Mouse (Mus musculus): ENCODE results near the gene Rac3. TPM values are rescaled to one million over a fixed set of nuclear protein-coding genes. Genes with fewer than 3 reads are reported as not detected.
"Not testable (repeated sequence)": the region's sequence is repeated elsewhere in the genome, so short reads cannot be mapped to it uniquely, and the experiment has no call there.

Gene Rac3
- polyA plus RNA-seq, 1 experiment from 2014 or later = 56.4 TPM

DNA sequence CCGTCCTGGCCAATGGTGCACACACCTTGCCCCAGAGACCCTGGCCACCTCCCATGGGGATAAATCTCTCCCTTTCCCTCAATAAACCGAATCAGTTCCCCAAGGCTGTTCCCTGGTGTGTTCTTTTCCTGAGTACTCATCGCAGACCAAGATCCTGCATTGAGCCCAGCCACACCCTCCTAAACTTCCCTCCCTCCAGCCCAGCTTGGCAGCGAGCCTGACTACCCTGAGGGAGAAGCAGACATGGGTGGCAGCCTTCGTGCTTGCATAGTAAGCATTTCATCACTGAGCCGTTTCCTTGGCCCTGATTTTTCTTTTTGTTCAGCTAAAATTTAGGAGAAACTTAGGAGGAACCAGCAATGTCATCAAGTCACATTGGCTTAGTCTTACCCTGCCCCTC, 12.3 kb downstream of the Rac3 start:
- ATAC-seq (ENCODE audit: insufficient number of reproducible peaks, low FRiP score, low TSS enrichment, low read depth) = no peak
- H3K4me1 ChIP-seq = peaks cover 28% of the 10 kb centered on the region
- H3K9me3 ChIP-seq = no peaks in the 10 kb centered on the region
- no peak overlapping the region for H3K9ac ChIP-seq
- H3K27ac ChIP-seq = peak overlapping the region; percentile 66; the same call in 1 of the 2 replicates
- no peak overlapping the region for H3K4me2 ChIP-seq
- 0 out of 2 replicates have a peak, but pooled peaks cover 2% of the 10 kb centered on the region for H3K27me3 ChIP-seq
- no peak overlapping the region for H3K4me3 ChIP-seq
- 45% methylated on average over 6 of the region's 6 CpGs for WGBS
- no peaks in the 10 kb centered on the region for H3K36me3 ChIP-seq

DNA sequence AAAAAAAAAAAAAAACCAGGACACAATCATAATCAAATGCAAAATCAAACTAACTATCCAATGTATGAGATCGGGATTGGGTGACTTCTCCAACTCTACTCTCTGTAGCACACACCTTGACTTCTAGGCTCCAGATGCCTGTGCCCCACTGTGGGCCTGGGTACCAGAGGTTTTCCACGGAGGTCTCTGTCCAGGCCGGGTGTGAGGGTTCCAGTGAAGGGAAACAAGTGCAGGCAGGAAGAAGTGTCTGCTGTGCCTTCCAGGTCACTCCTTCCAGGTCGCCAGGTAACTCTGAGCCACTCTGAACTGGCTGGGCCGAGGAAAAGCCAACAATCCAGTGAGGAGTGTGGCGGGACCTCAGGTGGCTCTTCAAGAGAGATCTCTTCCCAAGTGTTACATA, 15.2 kb downstream of the Rac3 start:
- Histone ChIP-seq H3K4me3 (no peak overlapping the region), H3K9ac (no peak overlapping the region), H3K9me3 (no peaks in the 10 kb centered on the region), H3K36me3 (no peaks in the 10 kb centered on the region), H3K4me1 (peaks cover 20% of the 10 kb centered on the region), H3K27ac (no peak overlapping the region), H3K4me2 (no peak overlapping the region), H3K27me3 (no peaks in the 10 kb centered on the region)
- no peak for ATAC-seq (ENCODE audit: insufficient number of reproducible peaks, low FRiP score, low TSS enrichment, low read depth)
- 75% methylated on average over 6 of the region's 6 CpGs for WGBS

DNA sequence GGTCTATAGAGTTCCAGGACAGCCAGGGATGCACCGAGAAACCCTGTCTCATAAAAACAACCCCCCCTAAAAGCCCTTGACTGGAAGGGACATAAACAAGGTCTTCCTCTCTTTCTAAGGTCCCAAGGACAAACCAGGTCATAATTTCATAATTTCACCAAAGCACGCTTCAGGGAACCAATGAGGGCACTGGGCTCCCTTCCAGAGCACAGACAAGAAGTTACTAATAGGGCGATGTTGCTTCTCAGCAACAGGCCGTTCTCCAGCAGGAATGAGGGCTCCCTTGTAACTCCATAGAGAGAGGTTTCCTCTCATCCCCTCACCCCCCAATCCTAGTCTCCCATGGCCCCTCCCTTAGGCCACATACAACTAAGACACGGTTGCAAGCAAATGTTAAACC, 19.7 kb downstream of the Rac3 start:
- Histone ChIP-seq H3K27ac (no peak overlapping the region), H3K9ac (no peak overlapping the region), H3K4me3 (no peak overlapping the region), H3K4me1 (no peaks in the 10 kb centered on the region), H3K4me2 (no peak overlapping the region), H3K27me3 (no peaks in the 10 kb centered on the region), H3K36me3 (no peaks in the 10 kb centered on the region), H3K9me3 (no peaks in the 10 kb centered on the region)
- no peak for ATAC-seq (ENCODE audit: insufficient number of reproducible peaks, low FRiP score, low TSS enrichment, low read depth)
- 90% methylated on average over 5 of the region's 5 CpGs for WGBS

DNA sequence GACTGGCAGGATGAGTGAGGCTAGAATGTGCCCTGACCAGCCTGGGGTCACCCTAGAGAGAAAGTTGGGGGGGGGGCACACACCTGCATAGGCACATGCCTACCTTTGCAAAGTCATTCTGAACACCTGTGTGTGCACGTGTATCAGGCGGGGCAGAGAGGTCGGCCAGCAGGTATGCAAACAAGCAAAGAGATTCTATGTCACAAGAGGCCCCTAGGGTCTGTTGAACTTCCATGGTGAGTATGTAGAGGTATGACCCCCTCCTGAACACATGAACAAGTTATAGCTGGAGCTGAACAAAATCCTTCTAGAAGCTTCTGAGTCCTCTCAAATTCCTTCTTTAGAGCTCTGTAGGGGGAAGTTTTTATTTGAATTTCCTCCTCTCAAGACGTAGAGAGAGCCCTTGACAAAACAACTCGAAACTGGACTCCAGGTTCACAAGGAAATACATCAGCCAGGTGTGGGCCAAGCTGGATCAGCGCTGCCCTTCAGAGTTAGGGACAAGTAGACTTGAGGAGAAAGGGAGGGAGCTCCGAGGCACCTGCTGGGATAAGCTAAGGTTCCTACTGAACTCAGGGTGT, 22.9 kb downstream of the Rac3 start:
- H3K4me1 ChIP-seq = no peaks in the 10 kb centered on the region
- no peak for ATAC-seq (ENCODE audit: insufficient number of reproducible peaks, low FRiP score, low TSS enrichment, low read depth)
- WGBS = 51% methylated on average over 7 of the region's 7 CpGs

DNA sequence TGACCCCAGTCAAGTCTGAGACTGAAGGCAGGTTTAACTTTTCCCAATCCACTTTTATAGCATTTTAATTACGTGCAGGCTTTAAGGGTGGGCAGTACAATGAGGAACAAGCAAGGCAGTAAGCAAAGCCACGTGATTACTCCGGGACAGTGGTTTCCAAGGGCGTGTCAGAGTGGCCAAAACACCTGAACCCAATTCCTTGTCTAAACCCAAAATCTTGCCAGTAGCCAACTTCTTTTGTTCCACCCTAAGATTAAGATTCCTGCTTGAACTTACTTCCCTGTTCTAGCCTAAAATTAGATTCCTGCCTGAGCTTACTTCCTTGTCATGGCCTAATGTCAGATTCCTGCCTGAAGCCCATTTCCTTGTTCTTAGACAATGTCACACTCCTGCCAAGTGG, 26.7 kb downstream of the Rac3 start:
- H3K9ac ChIP-seq = no peak overlapping the region
- no peak overlapping the region for H3K4me3 ChIP-seq
- WGBS = 47% methylated on average over 4 of the region's 4 CpGs
- no peaks in the 10 kb centered on the region for H3K9me3 ChIP-seq
- H3K4me1 ChIP-seq = no peaks in the 10 kb centered on the region
- H3K4me2 ChIP-seq = no peak overlapping the region
- no peaks in the 10 kb centered on the region for H3K36me3 ChIP-seq
- no peak for ATAC-seq (ENCODE audit: insufficient number of reproducible peaks, low FRiP score, low TSS enrichment, low read depth)
- no peak overlapping the region for H3K27ac ChIP-seq
- no peaks in the 10 kb centered on the region for H3K27me3 ChIP-seq

More for the DNA sequence above, 22.9 kb downstream of the Rac3 start:
- Histone ChIP-seq H3K4me3 (no peak overlapping the region), H3K27ac (no peak overlapping the region), H3K36me3 (no peaks in the 10 kb centered on the region), H3K9me3 (no peaks in the 10 kb centered on the region), H3K27me3 (no peaks in the 10 kb centered on the region), H3K4me2 (no peak overlapping the region), H3K9ac (no peak overlapping the region; the same call in 1 of the 2 replicates)

DNA sequence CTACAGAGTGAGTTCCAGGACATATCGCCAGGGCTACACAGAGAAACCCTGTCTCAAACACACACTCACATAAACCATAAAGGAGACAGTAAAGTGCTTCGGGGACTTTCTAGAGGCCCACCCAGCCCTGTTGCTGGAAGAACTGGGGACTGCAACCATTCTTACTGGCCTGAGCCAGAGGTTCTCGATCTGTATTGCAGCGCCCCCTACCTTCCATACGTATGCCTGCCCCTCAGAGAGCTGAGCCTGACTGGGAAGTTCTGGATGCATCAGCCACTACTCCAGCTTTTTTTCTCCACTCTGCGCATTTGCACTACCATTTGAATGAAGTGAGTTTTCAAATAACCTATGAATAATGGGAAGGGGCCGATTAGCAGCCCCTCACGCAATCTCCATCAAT, 28.2 kb downstream of the Rac3 start:
- Histone ChIP-seq H3K4me1 (no peaks in the 10 kb centered on the region), H3K36me3 (no peaks in the 10 kb centered on the region), H3K9ac (no peak overlapping the region), H3K27ac (no peak overlapping the region), H3K27me3 (no peaks in the 10 kb centered on the region), H3K9me3 (no peaks in the 10 kb centered on the region), H3K4me3 (no peak overlapping the region), H3K4me2 (no peak overlapping the region)
- no peak for ATAC-seq (ENCODE audit: insufficient number of reproducible peaks, low FRiP score, low TSS enrichment, low read depth)
- WGBS = 67% methylated on average over 8 of the region's 8 CpGs

DNA sequence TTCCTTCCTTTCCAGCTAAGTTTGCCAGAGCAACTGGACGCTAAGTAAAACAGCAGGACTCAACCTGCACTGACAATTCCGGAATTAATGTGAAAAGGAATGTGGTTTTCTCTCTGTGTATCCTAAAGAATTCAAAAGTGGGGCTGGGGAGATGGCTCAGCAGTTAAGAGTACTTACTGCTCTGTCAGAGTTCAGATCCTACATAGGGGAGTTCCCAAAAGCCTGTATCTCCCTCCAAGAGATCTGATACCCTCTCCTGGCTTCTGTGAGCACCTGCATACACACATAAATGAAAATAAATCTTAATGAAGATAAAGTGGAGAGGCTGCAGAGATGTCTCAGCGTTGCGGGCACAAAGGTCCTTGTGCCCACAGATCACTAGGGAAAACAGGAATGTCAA, 30.3 kb downstream of the Rac3 start:
- no peaks in the 10 kb centered on the region for H3K27me3 ChIP-seq
- H3K4me3 ChIP-seq = no peak overlapping the region
- no peak overlapping the region for H3K4me2 ChIP-seq
- H3K9ac ChIP-seq = no peak overlapping the region
- no peak overlapping the region for H3K27ac ChIP-seq
- 60% methylated on average over 4 of the region's 4 CpGs for WGBS
- no peaks in the 10 kb centered on the region for H3K4me1 ChIP-seq
- H3K36me3 ChIP-seq = no peaks in the 10 kb centered on the region
- ATAC-seq (ENCODE audit: insufficient number of reproducible peaks, low FRiP score, low TSS enrichment, low read depth) = no peak
- no peaks in the 10 kb centered on the region for H3K9me3 ChIP-seq

DNA sequence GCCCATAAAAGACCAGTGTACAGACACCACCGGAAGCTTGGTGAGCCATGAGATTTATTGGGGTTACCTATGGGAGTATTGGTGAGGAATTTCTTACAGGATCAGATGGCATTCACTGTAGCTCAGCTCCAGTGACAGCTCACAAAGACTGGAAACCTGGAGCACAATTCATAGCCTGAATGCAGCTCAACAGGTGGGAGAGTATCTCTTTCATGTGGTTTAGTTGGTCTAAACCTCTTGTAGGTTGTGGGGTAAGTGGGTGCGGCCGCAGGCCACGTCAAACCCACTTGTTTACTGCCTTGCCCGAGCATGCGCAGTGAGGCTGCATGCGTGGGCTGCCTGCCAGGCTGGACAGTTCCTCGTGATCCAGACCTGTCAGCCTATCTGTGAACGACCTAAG, 39.0 kb downstream of the Rac3 start:
- no peak overlapping the region for H3K4me2 ChIP-seq
- H3K36me3 ChIP-seq = no peaks in the 10 kb centered on the region
- H3K4me3 ChIP-seq = no peak overlapping the region
- ATAC-seq (ENCODE audit: insufficient number of reproducible peaks, low FRiP score, low TSS enrichment, low read depth) = no peak
- H3K27ac ChIP-seq = no peak overlapping the region
- peaks cover 7% of the 10 kb centered on the region; the same call in 1 of the 2 replicates for H3K4me1 ChIP-seq
- H3K9me3 ChIP-seq = 0 out of 2 replicates have a peak, but pooled peaks cover 6% of the 10 kb centered on the region
- no peaks in the 10 kb centered on the region for H3K27me3 ChIP-seq
- WGBS = 84% methylated on average over 9 of the region's 9 CpGs
- H3K9ac ChIP-seq = no peak overlapping the region

DNA sequence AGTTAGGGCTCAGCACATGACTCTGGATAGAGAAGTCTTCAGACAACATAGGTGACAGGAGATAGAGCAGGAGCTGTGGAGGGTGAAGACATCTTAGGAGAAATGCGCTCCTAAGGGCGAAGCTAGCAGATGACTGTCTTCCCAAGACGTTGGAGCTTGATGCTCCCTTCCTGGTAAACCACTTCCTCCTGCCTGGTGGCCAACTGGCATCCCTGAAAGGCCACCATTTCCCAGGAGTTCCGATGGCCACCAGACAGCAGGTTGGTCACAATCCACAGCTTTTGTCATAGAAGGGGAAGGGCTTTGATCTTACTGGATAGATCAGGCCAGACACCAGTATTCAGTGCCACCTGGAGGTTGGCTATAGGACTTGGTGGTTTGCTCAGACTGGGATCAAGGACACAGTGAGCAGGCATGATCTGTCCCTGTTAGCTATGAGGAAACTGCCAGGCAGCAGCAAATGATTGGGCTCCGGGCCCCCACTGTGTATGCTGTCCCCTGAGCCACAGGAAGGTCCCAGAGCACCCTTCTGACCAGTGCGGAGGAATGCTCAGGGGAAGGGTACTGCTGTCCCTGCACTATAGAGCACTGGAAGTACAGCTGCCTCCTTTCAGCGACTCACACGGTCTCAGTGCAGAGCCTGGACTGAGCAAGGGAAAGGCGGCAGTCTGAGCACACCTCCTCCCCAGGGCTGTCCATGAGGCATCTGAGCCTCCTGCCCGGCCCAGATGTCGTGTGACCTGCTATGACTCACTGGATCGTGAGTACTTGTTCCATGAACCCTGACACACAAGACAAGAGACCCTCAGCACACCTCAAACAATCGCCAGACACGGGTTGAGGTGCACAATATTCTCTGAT, 40.8 kb downstream of the Rac3 start:
- no peaks in the 10 kb centered on the region for H3K27me3 ChIP-seq
- H3K4me2 ChIP-seq = 0 out of 2 replicates have a peak overlapping the region, but pooled peaks have one; percentile 10
- no peak overlapping the region for H3K27ac ChIP-seq
- no peaks in the 10 kb centered on the region for H3K36me3 ChIP-seq
- WGBS = 64% methylated on average over 14 of the region's 14 CpGs
- 0 out of 2 replicates have a peak, but pooled peaks cover 6% of the 10 kb centered on the region for H3K9me3 ChIP-seq
- ATAC-seq (ENCODE audit: insufficient number of reproducible peaks, low FRiP score, low TSS enrichment, low read depth) = no peak; the same call in 1 of the 2 replicates
- H3K4me1 ChIP-seq = peaks cover 7% of the 10 kb centered on the region; the same call in 1 of the 2 replicates
- H3K9ac ChIP-seq = no peak overlapping the region
- no peak overlapping the region for H3K4me3 ChIP-seq

DNA sequence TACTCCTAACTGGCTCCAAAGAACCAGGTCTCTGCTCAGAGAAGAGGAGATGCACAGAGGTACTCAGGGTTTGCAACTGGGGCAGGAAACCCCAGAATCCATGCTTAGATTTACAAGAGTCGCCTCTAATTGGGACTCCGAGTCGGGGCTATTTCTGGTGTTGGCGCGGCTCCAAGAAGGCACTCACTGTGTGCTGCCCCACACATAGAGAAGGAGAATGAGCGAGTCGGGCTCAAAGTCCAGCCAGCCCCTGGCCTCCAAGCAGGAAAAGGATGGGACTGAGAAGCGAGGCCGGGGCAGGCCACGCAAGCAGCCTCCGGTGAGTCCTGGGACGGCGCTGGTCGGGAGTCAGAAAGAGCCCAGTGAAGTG, 41.4 kb downstream of the Rac3 start, which contains the start of gene Hmga1b:
TSS of gene Hmga1b (plus strand) at position 123 of the 370 bp plus-strand sequence.
- H3K4me1 ChIP-seq; H3K27ac ChIP-seq; H3K36me3 ChIP-seq; H3K9ac ChIP-seq; H3K9me3 ChIP-seq; H3K27me3 ChIP-seq; H3K4me3 ChIP-seq; ATAC-seq (ENCODE audit: insufficient number of reproducible peaks, low FRiP score, low TSS enrichment, low read depth): not testable (repeated sequence)
- WGBS = 14% methylated on average over 14 of the region's 14 CpGs
- 0 out of 2 replicates have a peak within 1 kb of the TSS, but pooled peaks have one; percentile 10 for H3K4me2 ChIP-seq

DNA sequence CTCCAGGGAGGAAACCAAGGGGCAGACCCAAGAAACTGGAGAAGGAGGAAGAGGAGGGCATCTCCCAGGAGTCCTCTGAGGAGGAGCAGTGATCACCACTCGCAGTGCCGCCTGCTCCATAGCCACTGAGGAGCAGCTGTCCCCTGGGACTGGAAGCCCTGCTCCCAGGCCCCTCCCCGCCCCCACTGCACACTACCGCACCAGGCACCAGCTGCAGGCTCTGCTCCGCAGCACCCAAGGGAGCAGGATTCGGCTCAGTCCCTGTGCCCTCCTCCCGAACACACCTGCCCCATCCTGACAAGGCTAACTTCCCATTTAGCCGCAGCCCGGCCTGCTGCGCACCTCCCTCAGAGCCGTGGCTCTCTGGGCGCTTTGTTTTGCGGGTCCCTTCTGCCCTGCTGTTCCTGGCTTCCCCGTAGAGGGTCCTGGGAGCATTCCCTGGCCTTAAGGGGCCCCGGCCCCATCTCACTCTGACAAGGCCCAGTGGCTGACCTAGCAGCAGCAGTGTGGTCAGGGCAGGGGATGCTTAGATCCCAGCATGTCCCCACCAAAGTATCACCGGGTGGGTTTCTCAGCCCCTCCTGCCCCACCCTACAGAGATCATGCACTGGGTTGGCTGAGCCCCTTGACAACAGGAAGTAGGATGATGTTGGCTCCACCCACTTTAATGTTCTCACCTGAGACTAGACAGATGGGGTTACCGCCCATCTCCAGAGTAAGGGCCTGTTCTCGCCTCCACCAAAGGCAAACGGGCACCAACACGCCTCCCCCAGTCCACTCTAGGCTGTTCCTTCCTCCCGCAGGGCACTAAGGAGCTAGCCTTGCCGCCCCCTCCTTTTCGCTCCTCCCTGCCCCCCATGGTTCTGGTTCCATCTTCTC, 42.1 kb downstream of the Rac3 start:
- H3K4me3 ChIP-seq; H3K4me1 ChIP-seq; H3K36me3 ChIP-seq; ATAC-seq (ENCODE audit: insufficient number of reproducible peaks, low FRiP score, low TSS enrichment, low read depth); H3K27me3 ChIP-seq; H3K27ac ChIP-seq; H3K9ac ChIP-seq; H3K9me3 ChIP-seq: not testable (repeated sequence)
- H3K4me2 ChIP-seq = 0 out of 2 replicates have a peak overlapping the region, but pooled peaks have one; percentile 10
- 19% methylated on average over 5 of the region's 23 CpGs for WGBS
